Mouse (Mus musculus): ENCODE results near the gene Exosc9. TPM values are rescaled to one million over a fixed set of nuclear protein-coding genes. Genes with fewer than 3 reads are reported as not detected.

Gene Exosc9
- 10 to 100 TPM; 39.0 to 42.2 (median 40.3) TPM for total RNA-seq (2022)

- DNase-seq (ENCODE audit: low spot score in 2 of 2): peak; percentile 89 to 95
These were observed at the start of gene Exosc9 for GRCm38 (mm10) chr3:36552406-36553047. Gene Exosc9 (plus strand): TSS chr3:36552606.

DNA sequence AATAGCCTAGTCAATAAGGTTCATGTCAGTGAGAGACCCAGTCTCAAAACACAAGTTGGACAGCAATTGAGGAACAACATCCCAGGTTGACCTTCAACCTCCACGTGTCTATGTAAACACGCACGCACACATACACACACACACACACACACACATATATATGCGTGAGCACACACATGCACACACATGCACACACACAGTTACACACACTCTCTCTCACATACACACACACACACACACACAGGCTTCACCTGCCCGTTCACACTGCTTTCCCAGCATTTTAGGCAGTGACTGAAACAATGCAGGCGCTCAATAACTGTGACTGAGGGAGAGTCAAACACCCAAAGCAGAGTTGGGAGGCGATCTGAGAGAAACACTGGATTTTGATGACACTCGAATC, 47.1 kb upstream of the Exosc9 start:
- no peak for DNase-seq (ENCODE audit: low spot score in 2 of 2)

GRCm38 (mm10) chr3:36505809-36506735, 46.3 kb upstream of the Exosc9 start:
- no peak for DNase-seq (ENCODE audit: low spot score in 2 of 2)

DNA sequence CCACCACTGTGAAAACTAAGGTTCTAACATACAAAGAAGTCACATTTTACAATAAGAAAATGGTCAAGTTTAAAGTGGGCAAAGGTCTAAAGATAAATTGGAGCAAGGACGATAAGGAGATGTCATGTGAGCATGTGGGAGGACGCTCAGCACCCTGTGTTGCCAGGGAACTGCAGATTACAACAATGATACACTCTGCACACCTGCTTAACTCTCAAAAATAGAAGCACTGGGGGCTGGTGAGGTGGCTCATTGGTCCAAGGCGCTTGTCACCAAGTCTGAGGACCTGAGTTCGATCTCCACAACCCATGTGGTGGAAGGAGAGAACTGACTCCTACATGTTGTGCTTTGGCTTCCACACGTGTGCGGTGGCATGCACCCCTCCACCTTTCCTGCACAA, 40.9 kb upstream of the Exosc9 start:
- no peak for DNase-seq (ENCODE audit: low spot score in 2 of 2)

DNA sequence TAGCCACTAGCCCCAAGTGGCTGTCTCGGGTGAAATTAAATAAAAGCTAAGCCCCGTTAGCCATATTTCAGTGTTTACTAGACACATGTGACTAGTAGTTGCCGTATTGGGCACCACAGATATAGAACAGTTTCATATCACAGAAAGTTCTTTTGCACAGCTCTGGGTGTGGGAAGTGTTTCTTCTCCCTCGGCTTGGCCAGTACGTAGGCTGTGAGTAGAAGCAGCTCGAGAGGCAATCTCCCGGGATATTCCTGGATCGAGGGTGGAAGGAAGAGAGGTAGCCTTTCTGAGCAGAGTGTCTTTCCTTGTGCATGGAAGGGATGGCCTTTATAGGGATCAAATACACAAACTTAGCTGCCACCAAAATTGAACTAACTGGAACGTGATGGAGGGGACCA, 36.2 kb upstream of the Exosc9 start:
- no peak for DNase-seq (ENCODE audit: low spot score in 2 of 2)

DNA sequence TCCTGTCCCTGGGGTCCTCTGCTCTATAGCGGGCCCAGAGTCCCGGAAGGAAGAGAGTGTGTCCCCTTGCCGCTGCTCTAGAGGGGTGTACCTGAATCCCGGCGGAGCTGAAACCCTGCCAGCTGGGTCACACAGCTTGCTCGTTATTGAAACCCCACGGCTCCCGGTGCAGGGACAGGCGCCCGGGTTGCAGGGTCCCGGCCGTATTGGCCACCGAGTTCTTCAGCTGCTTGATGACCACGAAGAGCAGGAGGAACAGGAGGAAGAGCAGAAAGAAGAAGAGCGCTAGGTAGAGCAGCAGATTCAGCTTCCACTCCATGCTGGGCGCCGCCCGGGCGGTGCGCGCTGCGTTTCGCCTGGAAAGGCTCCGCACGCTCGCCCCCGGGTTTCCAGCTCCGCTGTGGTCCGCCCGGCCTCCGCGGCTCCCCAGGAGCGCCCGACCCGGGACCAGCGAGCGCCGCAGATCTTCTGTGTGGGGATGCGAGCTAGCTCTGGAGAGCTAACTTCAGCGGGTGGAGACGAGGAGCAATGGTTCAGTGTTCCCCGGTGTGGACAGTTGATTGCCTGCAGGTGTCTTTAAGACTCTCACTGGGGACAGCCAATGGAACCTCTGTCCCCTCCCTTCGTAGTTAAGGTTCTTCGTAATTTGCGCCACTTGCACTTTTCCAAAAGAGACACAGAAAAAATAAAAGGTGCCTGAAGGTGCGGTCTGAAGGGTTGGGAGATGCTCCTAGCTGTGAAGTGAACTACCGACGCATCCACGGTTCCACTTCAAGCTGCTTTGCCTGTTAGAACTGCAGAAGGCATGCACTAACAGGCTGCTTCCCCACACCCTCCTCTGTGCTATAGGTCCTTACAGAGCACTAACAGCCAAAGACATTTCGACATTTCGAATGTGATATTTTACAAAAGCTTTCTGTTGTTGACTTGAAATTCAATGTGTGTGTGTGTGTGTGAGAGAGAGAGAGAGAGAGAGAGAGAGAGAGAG, 31.0 kb upstream of the Exosc9 start, which contains the start of gene Gm11549:
Gene Gm11549, minus strand, starts transcription at position 741 of the 988 bp plus-strand sequence.
- DNase-seq (ENCODE audit: low spot score in 2 of 2): no peak

DNA sequence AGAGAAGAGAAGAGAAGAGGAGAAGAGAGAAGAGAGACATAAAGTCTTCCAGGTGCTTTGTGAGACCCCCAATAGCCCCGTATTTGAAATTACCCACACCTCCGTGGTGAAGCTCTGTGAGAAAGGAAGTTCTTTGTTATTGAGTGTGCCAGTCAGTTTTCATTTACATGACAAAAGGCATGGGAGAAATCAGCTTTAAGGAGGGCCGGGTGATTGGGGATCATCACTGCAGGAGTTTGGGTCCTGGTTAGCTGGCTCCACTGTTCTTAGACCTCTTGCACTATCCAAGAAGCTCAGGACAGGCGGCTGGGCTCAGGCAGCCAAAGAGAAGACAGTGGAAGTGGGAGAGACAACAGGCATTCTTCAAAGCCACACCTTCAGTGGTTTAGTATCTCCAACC, 30.3 kb upstream of the Exosc9 start:
- DNase-seq (ENCODE audit: low spot score in 2 of 2): no peak

DNA sequence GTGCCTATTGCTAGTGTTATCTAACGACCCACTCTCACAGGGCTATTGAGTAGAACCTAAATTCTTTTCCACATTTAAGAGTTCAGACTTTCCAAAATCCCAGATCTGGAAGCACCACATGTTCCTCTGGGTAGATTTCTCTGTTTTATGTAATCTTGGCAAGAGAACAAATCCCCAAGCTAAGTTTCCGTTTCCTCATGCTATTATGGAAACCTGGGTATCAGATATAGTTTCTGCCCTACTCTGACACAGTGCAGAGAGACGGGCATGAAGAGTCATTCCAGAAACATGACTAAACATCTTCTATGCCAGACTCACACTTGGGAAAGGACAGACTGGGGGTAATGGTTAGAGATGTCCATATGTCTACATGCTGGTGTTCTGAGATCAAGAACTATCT, 27.9 kb upstream of the Exosc9 start:
- DNase-seq (ENCODE audit: low spot score in 2 of 2): no peak

GRCm38 (mm10) chr3:36530345-36530744, 22.1 kb upstream of the Exosc9 start:
- DNase-seq (ENCODE audit: low spot score in 2 of 2): peak in 1 of 2 experiments; percentile 44

DNA sequence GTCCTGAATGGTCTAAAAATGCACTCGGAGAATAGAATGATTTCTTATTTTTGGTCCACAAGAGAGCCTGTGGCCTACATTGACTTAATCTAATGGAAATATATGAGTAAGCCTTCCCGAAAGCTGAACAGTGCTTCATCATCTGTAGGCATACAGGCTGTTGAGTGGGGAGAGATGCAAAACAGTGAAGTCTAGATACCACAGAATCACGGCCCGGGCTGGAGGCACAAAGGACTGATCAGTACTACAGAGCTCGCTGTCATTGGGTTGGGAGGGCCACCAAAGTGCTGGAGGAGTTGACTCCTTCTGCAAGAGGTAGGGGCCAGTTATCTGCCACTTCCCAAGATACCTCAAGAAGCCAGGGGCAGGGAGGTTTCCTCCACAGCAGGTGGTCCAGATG, 21.6 kb upstream of the Exosc9 start:
- no peak for DNase-seq (ENCODE audit: low spot score in 2 of 2)

GRCm38 (mm10) chr3:36531242-36531641, 21.2 kb upstream of the Exosc9 start:
- no peak for DNase-seq (ENCODE audit: low spot score in 2 of 2)

GRCm38 (mm10) chr3:36531979-36532542, 20.3 kb upstream of the Exosc9 start:
- no peak for DNase-seq (ENCODE audit: low spot score in 2 of 2)

- no peak for DNase-seq (ENCODE audit: low spot score in 2 of 2)
These were observed 19.7 kb upstream of the Exosc9 start for GRCm38 (mm10) chr3:36532738-36533137.

- DNase-seq (ENCODE audit: low spot score in 2 of 2): no peak
These were observed 19.2 kb upstream of the Exosc9 start for GRCm38 (mm10) chr3:36533201-36533672.

DNA sequence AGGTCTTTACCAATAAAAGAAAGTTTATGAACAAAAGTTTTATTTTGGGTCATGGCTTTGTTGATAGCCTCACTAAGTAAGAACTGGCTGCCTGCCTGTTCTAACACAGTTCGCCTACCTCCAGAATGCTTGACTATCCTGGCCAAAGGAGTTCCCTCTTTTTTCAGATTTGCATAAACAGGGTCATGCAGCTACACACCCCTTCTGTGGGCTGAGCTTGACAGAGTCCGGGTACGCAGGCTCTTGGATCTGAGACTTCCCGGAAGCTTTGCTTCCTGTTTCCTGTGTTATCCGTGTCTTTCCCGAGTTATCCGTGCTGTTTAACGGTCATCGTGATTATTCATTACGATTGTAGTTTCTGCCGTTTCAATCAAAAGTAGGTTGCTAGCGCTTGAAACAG, 16.4 kb upstream of the Exosc9 start:
- DNase-seq (ENCODE audit: low spot score in 2 of 2): no peak

DNA sequence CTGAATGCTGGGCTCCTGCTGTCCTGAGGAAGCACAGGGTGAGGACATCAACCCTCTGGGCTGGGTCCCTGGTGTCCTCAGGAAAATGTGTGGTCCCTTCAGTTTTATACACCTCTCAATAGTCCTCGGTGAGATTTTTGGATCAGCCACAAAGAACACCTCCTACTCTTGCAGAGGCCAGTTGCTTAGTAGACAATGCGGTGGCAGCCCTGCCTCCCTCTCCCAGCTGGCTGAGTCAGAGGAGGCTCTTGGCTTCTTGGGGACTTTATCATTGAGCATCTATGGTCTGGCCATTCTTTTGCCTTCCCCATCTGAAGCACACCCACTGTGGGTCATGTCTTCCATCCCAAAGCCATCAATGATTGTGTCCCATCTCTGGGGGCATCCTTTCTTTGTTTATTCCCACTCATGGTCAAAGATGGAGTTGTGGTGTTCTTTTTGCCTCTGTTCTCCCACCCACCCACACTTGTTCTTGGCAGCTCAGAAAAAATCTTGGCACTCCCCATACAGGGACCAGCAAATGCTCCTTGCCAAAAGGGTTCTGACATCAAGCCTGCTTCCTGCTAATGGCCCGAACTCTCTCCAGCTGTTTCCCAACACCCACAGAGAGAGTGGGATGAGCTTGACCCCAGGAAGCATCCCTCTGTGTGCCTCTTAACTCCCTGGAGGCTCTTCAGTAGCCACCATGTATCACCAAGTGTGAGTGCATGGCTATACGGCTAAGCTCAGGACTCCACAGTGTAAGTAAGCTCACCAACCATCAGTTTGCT, 14.5 kb upstream of the Exosc9 start:
- no peak for DNase-seq (ENCODE audit: low spot score in 2 of 2)

- DNase-seq (ENCODE audit: low spot score in 2 of 2): no peak
These were observed 11.7 kb upstream of the Exosc9 start for GRCm38 (mm10) chr3:36540756-36541155.

- DNase-seq (ENCODE audit: low spot score in 2 of 2): no peak
These were observed 11.0 kb upstream of the Exosc9 start for GRCm38 (mm10) chr3:36541399-36541798.

GRCm38 (mm10) chr3:36544961-36545360, 7.4 kb upstream of the Exosc9 start:
- DNase-seq (ENCODE audit: low spot score in 2 of 2): no peak

DNA sequence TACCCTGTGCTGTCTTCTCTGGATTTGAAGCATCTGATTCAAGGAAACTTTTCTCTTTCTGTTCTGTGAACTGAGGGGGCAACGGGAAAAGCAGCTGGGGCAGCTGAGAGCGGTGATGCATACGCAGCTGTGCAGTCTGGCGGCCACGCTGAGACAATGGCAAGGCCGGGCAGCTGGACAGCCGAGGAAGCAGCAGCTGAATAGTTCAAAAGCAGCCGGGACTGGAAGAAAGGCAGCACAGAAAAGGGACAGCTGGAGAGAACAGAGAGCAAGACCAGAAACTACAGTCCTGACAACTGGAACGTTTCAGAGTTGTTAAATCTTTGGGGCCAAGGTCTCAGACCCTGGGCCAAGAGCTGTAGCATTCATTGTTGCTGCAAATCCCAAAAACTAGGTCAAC, 1.1 kb upstream of the Exosc9 start:
- DNase-seq (ENCODE audit: low spot score in 2 of 2): peak; percentile 23

Data from layer of hippocampus, adult 8-10 months (tissue).